Mouse (Mus musculus) thymus, adult 2 months (tissue): Measurements from ENCODE around the gene Cacna1c. TPM values are rescaled to one million over a fixed set of nuclear protein-coding genes. Genes with fewer than 3 reads are reported as not detected.

Experiments
- DNase-seq: peaks from one replicate; pipeline ENCODE4 v3.0.0; 2021
- H3K27ac ChIP-seq: fragments of 200-500 bp; 2 replicates; pipeline ENCODE4 v1.5.1; 2012; ENCODE audit warnings: low read length, control low read depth; ENCODE audit not compliant: control insufficient read depth, insufficient read depth
- H3K27me3 ChIP-seq: fragments of 200-500 bp; 2 replicates; pipeline ENCODE4 v1.6.1; 2012; ENCODE audit warnings: mild to moderate bottlenecking, low read length, moderate library complexity, mixed read lengths; ENCODE audit not compliant: control insufficient read depth, insufficient read depth
- H3K36me3 ChIP-seq: fragments of 200-500 bp; 2 replicates; pipeline ENCODE4 v1.6.1; 2012; ENCODE audit warnings: mild to moderate bottlenecking, low read length, moderate library complexity; ENCODE audit not compliant: control insufficient read depth, insufficient read depth
- H3K4me1 ChIP-seq: fragments of 200-500 bp; replicated peaks from 2 replicates; pipeline ENCODE4 v1.6.1; 2012; ENCODE audit warnings: low read length; ENCODE audit not compliant: control insufficient read depth, insufficient read depth
- H3K4me3 ChIP-seq: fragments of 200-500 bp; 2 replicates; pipeline ENCODE4 v1.5.1; 2012; ENCODE audit warnings: mild to moderate bottlenecking, low read length, control low read depth, moderate library complexity; ENCODE audit not compliant: control insufficient read depth, insufficient read depth
- CTCF ChIP-seq: fragments of 200-500 bp; IDR thresholded peaks from 2 replicates; pipeline ENCODE4 v1.5.1; 2012; ENCODE audit warnings: mild to moderate bottlenecking, control low read depth, low read length, moderate library complexity, borderline replicate concordance; ENCODE audit not compliant: control insufficient read depth, poor library complexity, insufficient read depth; ENCODE audit errors: extremely low read depth
- POLR2A ChIP-seq: fragments of 200-500 bp; IDR thresholded peaks from 2 replicates; pipeline ENCODE4 v1.6.1; 2012; ENCODE audit warnings: mild to moderate bottlenecking, low read length, control low read depth, moderate library complexity; ENCODE audit not compliant: control insufficient read depth, poor library complexity, insufficient read depth; ENCODE audit errors: extremely low read depth
- WGBS: fragments of 180-500 bp; shearing (Covaris S2); methylation state at CpG from one replicate; pipeline ENCODE4 v1.1.7; 2018; 5-methylcytosine and 5-hydroxymethylcytosine counted together
- polyA plus RNA-seq: library from polyadenylated mRNA; depleted of rRNA; stranded (reverse); fragments of >200 nt; gene quantifications from 2 replicates; pipeline ENCODE4 v1.2.3, GENCODE M21; 2012

The Cacna1c gene
- polyA plus RNA-seq, 1 experiment = 4.8 TPM

DNA sequence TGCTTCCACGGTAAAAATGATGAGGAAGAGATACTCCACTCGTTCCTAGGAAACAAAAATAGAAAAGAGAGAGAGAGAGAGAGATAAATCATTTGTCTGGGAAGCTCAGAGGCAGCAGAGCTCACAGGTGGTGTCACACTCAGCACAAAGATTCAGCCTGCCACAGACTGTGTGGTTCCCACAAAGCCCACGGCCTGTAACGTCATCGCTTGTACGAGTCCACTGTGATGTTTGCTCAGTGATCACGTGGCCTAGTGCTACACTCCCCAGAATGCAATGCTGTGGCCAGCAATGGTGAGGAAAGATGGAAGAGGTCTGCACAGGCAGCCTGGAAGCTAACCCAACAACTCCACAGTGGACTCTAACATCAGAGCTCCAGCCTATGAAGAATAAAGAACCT, 415.9 kb downstream of the Cacna1c start:
- TF ChIP-seq POLR2A = no peak
- TF ChIP-seq CTCF = no peak
- 88% methylated on average over 7 of the region's 7 CpGs for WGBS
- Histone ChIP-seq H3K4me3 (no peak overlapping the region), H3K27me3 (no peaks in the 10 kb centered on the region), H3K4me1 (no peaks in the 10 kb centered on the region), H3K36me3 (no peaks in the 10 kb centered on the region), H3K27ac (no peak overlapping the region)
- DNase-seq = no peak

DNA sequence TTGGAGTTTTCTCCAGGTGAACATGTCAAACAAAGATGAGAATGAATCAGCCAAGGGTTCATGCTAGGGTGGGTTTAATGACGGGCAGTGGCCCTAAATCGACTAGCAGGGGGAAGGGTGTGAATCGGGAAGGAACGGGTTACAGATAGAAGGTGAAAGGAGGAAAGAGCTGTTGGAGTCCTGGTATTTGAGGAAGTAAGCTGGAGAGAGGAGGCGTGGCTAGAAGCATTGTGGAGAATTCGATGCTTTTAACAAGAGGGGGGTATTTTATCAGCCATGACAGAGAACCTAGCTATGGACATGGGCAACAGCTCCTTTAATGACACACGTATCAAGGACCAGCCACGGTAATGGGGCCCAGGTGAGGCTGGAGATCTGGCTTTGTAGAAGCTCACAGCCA, 417.0 kb downstream of the Cacna1c start:
- 39% methylated on average over 8 of the region's 8 CpGs for WGBS
- no peaks in the 10 kb centered on the region for H3K27me3 ChIP-seq
- DNase-seq = no peak
- TF ChIP-seq CTCF = no peak
- TF ChIP-seq POLR2A = no peak
- no peaks in the 10 kb centered on the region for H3K4me1 ChIP-seq
- H3K27ac ChIP-seq = no peak overlapping the region
- H3K4me3 ChIP-seq = no peak overlapping the region
- H3K36me3 ChIP-seq = no peaks in the 10 kb centered on the region

DNA sequence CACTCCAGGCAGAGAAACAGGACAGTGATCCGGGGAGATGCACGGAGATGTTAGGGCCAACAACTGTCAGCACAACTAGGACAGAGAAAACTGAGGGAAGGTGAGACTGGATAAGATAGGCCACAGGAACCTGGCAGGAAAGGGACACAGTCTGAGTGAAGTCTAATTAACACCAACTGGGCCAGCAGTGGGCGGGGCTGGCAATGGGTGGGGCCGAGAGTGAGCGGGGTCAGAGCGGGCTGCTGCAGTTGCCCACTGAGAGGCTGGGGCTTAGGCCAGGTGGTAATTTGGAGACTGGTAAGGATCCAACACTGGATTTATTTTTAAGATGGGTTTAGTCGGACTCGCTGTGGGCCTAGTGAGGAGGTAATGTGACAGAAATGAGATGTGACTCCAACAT, 418.8 kb downstream of the Cacna1c start:
- DNase-seq = no peak
- Histone ChIP-seq H3K4me3 (no peak overlapping the region), H3K36me3 (no peaks in the 10 kb centered on the region), H3K4me1 (no peaks in the 10 kb centered on the region), H3K27me3 (no peaks in the 10 kb centered on the region), H3K27ac (no peak overlapping the region)
- 95% methylated on average over 8 of the region's 8 CpGs for WGBS
- TF ChIP-seq CTCF = no peak
- TF ChIP-seq POLR2A = no peak

DNA sequence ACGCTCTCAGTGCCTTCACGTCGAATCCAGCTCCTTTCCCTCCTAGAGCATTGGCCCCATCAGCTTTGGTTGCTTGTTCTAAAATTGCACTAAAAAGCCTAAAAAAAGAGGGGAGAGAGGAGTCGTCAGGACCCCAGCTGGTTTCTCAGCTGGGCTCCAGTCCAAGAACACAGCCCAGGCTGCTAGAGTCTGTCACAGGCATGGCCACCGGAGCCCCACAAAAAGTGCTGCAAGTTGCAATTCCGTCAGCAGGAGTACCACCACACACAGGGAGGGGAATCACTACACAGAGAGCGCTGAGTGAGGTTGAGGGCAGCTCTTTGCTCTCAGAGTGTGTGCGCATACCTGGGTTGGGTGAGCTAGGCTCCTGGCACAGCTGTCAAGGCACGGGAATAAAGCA, 419.8 kb downstream of the Cacna1c start:
- no peak for DNase-seq
- WGBS = 89% methylated on average over 9 of the region's 9 CpGs
- no peaks in the 10 kb centered on the region for H3K4me1 ChIP-seq
- H3K27me3 ChIP-seq = no peaks in the 10 kb centered on the region
- TF ChIP-seq CTCF = no peak
- TF ChIP-seq POLR2A = no peak
- no peak overlapping the region for H3K4me3 ChIP-seq
- H3K36me3 ChIP-seq = no peaks in the 10 kb centered on the region
- H3K27ac ChIP-seq = no peak overlapping the region

DNA sequence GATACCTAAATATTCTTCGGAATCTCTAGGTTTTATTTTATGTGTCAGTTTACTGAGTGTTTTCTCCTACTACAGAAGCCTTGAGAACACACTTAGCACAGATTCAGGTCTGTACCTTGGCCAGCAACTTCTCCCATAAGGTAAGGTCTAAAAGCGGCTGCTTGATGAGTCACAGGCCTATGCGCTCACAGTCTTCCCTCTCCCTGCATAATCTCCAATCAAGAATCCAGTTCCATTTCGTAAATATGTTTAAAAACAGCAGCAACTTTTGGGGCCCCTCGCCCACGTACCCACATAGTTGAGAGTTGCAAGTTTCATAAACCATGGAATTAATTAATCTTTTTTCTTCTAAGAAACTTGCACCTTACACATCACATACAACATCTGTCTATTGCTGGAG, 423.6 kb downstream of the Cacna1c start:
- no peaks in the 10 kb centered on the region for H3K36me3 ChIP-seq
- no peaks in the 10 kb centered on the region for H3K4me1 ChIP-seq
- H3K27me3 ChIP-seq = no peaks in the 10 kb centered on the region
- TF ChIP-seq POLR2A (no peak), CTCF (no peak)
- no peak overlapping the region for H3K4me3 ChIP-seq
- H3K27ac ChIP-seq = no peak overlapping the region
- DNase-seq = no peak
- WGBS = 91% methylated on average over 6 of the region's 6 CpGs

DNA sequence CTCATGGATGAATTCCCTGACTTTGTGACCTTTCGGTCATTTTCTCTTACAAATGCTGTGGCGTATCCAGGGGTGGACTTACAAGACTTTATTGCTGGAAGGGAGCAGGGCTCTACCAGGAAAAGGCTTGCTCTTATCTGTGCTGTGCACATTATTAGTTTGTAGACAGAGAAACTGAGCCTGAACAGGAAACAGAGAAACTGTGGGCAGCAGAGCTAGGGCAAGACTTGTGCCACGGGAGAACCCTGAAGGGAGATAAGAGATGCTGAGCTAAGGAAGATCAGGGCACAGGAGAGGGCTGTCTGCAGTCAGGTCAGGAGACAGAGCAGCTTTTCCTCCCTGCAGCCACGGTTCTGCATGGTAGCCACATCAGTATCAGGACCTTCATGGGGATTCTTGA, 425.1 kb downstream of the Cacna1c start:
- H3K27ac ChIP-seq = no peak overlapping the region
- no peaks in the 10 kb centered on the region for H3K4me1 ChIP-seq
- H3K27me3 ChIP-seq = no peaks in the 10 kb centered on the region
- TF ChIP-seq CTCF = no peak
- TF ChIP-seq POLR2A = no peak
- no peak overlapping the region for H3K4me3 ChIP-seq
- WGBS = 52% methylated on average over 4 of the region's 4 CpGs
- no peaks in the 10 kb centered on the region for H3K36me3 ChIP-seq
- DNase-seq = no peak

DNA sequence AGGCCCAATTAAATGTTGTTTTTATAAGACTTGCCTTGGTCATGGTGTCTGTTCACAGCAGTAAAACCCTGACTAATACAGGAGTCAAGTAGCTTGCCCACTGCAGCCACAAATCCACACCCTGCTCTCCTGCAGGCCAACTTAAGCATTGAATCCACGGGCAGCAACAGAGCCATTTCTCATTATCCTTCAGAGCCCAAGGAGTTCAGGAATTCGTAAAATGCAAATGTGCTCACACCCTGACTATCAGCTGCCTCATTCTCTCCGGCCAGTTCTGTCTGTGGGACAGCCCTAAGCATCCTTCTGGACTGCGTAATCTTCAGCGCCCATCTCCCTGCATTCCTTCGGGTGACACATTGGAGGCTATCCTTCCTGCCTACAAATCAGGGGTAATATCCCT, 425.8 kb downstream of the Cacna1c start:
- no peaks in the 10 kb centered on the region for H3K27me3 ChIP-seq
- no peaks in the 10 kb centered on the region for H3K4me1 ChIP-seq
- H3K36me3 ChIP-seq = no peaks in the 10 kb centered on the region
- H3K27ac ChIP-seq = no peak overlapping the region
- TF ChIP-seq POLR2A (no peak), CTCF (no peak)
- no peak overlapping the region for H3K4me3 ChIP-seq
- WGBS = 90% methylated on average over 6 of the region's 6 CpGs
- DNase-seq = no peak
